Mouse (Mus musculus): ENCODE measurements around the gene 5730596B20Rik. TPM values are rescaled to one million over a fixed set of nuclear protein-coding genes. Genes with fewer than 3 reads are reported as not detected.

Gene 5730596B20Rik
- polyA plus RNA-seq, 1 experiment = not detected

DNA sequence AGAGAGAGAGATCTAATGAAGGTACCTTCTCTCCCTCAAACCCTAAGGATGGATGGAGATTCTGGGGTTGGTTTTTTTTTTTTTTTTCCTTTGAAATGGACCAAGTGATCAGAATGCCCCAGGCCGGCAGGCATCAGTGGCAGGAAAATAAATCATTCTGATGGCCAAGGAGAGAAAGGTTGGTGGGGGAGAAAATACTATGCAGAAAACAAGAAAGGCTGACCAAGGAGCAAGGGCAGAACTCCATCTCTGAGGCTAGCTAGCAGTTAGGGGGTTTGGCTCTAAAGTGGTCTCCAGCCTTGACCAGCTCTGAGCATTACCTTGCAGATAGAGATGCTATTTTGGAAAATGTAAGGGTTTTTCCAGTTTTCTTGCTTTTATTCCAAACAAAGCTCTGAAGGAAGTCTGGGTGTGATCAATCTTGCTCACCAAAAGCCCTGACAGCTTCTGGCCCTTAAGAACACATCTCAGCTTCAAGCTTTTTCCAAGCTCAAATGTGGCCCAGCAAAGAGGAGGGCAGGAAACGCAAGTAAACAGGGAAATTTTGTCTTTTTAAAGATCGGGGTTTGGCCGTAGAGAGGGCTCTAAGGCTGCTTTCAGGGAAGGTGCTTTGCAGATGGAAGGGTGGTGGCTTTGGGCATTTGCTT lies 10.7 kb upstream of the 5730596B20Rik start:
- no peaks in the 10 kb centered on the region for H3K36me3 ChIP-seq (ENCODE audit: control insufficient read depth)
- TF ChIP-seq TAL1 (IDR thresholded peaks at IDR 0.05; ENCODE audit: low read length) (no peak), GATA1 (IDR thresholded peaks at IDR 0.05; ENCODE audit: low read length) (no peak)
- H3K4me3 ChIP-seq (replicated peaks) = no peak overlapping the region
- H3K27me3 ChIP-seq (ENCODE audit: control insufficient read depth) = peaks cover 100% of the 10 kb centered on the region
- H3K9me3 ChIP-seq (ENCODE audit: control insufficient read depth, low read length) = no peaks in the 10 kb centered on the region
- no peaks in the 10 kb centered on the region for H3K4me1 ChIP-seq (ENCODE audit: control insufficient read depth)

DNA sequence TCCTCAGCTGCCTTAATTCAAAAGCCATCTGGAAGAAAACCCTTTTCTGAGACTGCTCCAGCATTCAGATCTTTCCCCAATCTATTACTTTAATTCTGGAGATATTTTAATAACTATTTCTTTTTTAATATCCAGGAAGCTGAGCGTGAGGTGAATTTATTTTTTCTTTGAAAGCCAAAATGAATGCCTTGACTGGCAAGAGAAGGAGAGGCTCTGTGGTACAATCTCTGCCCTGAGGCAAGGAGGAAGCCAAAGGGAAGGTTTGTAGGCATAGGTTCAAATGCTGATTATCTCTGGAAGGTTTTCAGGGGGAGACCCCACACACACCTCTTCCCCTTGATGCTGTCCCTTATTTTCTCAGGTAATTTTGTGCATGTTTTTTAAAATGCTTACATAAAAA lies 10.1 kb upstream of the 5730596B20Rik start:
- Histone ChIP-seq H3K9me3 (ENCODE audit: control insufficient read depth, low read length) (no peaks in the 10 kb centered on the region), H3K36me3 (ENCODE audit: control insufficient read depth) (no peaks in the 10 kb centered on the region), H3K27me3 (ENCODE audit: control insufficient read depth) (peaks cover 100% of the 10 kb centered on the region), H3K4me3 (replicated peaks) (no peak overlapping the region), H3K4me1 (ENCODE audit: control insufficient read depth) (no peaks in the 10 kb centered on the region)
- TF ChIP-seq GATA1 (IDR thresholded peaks at IDR 0.05; ENCODE audit: low read length) = no peak
- no peak for TF ChIP-seq TAL1 (IDR thresholded peaks at IDR 0.05; ENCODE audit: low read length)

DNA sequence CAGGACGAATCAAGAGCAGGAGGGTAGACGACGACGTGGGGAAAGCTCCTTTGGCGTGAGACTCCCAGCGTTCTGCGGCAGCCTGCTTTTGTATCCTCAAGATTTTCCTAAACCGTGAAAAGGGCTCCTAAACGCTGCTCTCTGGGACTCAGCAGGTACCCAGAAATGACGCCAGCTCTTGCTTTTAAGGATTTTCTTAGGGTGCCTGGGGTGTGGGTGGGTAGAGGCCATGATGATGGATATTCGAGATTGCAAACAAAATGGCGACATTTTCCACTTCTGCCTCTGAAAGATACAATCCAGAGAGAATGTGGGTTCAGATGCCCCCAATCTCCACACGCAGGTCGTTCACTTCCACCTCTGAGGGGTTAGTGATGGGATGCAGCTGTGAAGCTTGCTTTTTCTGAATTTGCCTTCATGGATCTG lies 9.5 kb upstream of the 5730596B20Rik start:
- H3K36me3 ChIP-seq (ENCODE audit: control insufficient read depth) = no peaks in the 10 kb centered on the region
- no peak for TF ChIP-seq TAL1 (IDR thresholded peaks at IDR 0.05; ENCODE audit: low read length)
- no peak for TF ChIP-seq GATA1 (IDR thresholded peaks at IDR 0.05; ENCODE audit: low read length)
- H3K4me3 ChIP-seq (replicated peaks) = no peak overlapping the region
- H3K9me3 ChIP-seq (ENCODE audit: control insufficient read depth, low read length) = no peaks in the 10 kb centered on the region; the same call in 1 of the 2 replicates
- H3K27me3 ChIP-seq (ENCODE audit: control insufficient read depth) = peaks cover 100% of the 10 kb centered on the region
- H3K4me1 ChIP-seq (ENCODE audit: control insufficient read depth) = no peaks in the 10 kb centered on the region

DNA sequence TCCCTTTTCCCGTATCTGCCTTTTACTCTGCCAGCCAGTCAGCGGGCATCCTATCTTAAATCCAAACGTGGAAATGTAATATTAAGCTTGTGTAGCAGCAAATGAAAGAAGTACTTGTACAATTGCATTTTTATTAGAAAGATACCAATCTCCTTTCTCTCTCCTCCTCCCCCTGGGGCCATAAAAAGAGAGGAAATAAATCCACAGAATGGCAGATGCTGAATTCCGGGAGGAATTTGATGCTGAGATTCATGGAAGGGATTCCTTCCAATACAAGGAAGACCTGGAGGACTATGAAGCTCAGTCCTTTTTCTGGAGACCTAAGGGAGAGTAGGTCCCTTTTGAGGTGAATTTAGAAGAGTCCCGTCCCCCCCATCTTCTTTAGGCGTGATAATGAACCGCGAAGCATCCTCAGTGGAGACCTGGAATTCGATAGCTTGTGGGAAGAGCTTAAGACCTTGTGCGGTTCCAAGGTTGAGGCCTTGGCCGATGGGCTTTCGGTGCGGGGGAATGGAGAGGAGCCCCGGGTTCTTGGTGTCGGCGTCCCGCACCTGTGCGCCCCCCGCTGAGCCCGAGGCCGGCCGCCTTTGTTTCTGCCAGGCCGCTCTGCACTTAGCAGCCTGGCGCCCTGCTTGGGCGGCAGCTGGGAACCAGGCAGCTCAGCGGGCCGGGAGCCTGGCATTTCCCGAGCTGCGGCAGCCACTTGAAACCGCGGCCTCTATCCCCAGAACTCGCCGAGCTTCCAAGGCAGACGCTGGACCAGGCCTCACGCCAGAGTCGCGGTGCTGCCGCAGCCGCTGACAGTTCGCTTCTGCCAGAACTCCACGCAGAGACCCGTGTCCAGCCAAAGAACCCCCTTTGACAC lies 8.9 kb upstream of the 5730596B20Rik start:
- H3K9me3 ChIP-seq (ENCODE audit: control insufficient read depth, low read length) = no peaks in the 10 kb centered on the region; the same call in 1 of the 2 replicates
- H3K27me3 ChIP-seq (ENCODE audit: control insufficient read depth) = peaks cover 100% of the 10 kb centered on the region
- no peaks in the 10 kb centered on the region for H3K4me1 ChIP-seq (ENCODE audit: control insufficient read depth)
- H3K4me3 ChIP-seq (replicated peaks) = no peak overlapping the region
- TF ChIP-seq GATA1 (IDR thresholded peaks at IDR 0.05; ENCODE audit: low read length) (no peak), TAL1 (IDR thresholded peaks at IDR 0.05; ENCODE audit: low read length) (no peak)
- no peaks in the 10 kb centered on the region for H3K36me3 ChIP-seq (ENCODE audit: control insufficient read depth)

DNA sequence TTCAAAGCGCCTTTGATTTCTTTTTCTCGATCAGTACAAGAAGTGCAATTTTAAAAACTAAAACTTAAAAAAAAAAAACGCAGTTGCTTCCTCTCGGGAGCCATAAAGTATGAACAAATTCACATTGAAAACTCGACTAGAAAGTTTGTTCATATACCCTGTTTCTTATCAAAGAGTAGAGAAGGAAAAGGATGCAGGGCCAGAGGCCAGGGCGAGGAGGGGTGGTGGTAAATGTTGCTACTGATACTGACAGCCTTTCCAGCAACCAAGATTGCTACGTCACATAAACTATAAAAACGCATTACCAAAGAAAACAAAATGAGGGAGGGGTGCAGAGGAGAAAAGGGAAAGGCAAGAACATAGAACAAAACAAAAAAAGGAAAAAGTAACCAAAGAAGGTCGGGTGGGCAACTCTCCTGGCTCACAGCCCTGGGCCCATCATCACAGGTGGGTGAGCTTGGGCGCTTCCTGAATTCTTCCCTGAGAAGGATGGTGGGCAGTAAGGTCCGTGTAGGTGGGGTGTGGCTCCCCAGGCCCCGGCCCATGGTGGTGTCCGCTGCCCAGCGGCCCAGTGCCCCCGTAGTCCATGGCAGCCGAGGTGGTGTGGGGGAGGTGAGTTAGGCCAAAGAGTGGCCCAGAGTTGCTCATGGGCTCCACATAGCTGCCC lies 7.7 kb upstream of the 5730596B20Rik start:
- H3K9me3 ChIP-seq (ENCODE audit: control insufficient read depth, low read length) = no peaks in the 10 kb centered on the region; the same call in 1 of the 2 replicates
- H3K36me3 ChIP-seq (ENCODE audit: control insufficient read depth) = no peaks in the 10 kb centered on the region
- no peaks in the 10 kb centered on the region for H3K4me1 ChIP-seq (ENCODE audit: control insufficient read depth)
- TF ChIP-seq GATA1 (IDR thresholded peaks at IDR 0.05; ENCODE audit: low read length) = no peak
- peaks cover 100% of the 10 kb centered on the region for H3K27me3 ChIP-seq (ENCODE audit: control insufficient read depth)
- H3K4me3 ChIP-seq (replicated peaks) = no peak overlapping the region

DNA sequence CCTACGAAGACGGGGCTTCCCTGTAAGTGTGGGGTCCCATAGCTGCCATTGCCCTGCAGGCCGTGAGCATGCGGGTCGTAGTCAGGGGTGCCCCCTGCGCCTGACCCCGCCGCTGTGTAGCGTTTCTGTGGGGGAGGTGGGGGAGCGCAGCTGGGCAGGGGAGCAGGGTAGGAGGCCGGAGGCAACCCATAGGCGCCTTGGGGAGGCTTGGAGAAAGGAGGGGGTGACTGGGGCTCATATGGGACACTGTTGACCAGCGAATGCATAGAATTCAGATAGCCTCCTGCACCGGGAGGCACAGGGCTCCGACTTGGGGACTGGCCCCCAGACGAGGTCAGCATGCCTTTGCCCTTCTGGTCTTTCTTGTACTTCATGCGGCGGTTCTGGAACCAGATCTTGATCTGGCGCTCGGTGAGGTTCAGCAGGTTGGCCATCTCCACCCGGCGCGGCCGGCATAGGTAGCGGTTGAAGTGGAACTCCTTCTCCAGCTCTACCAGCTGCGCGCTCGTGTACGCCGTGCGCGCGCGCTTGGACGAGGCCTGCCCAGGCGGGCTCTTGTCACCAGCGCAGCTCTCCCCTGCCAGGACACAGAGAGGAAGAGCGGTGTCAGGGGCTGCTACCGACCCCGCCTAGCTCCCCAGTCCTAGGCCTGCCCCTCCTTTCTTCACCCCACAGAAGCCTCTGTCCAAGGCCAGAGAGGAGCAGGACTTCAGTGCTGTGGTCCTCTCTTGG lies 7.0 kb upstream of the 5730596B20Rik start:
- H3K4me3 ChIP-seq (replicated peaks) = no peak overlapping the region
- H3K9me3 ChIP-seq (ENCODE audit: control insufficient read depth, low read length) = no peaks in the 10 kb centered on the region; the same call in 1 of the 2 replicates
- no peaks in the 10 kb centered on the region for H3K4me1 ChIP-seq (ENCODE audit: control insufficient read depth)
- no peak for TF ChIP-seq TAL1 (IDR thresholded peaks at IDR 0.05; ENCODE audit: low read length)
- TF ChIP-seq GATA1 (IDR thresholded peaks at IDR 0.05; ENCODE audit: low read length) = no peak
- H3K27me3 ChIP-seq (ENCODE audit: control insufficient read depth) = peaks cover 100% of the 10 kb centered on the region
- no peaks in the 10 kb centered on the region for H3K36me3 ChIP-seq (ENCODE audit: control insufficient read depth)

DNA sequence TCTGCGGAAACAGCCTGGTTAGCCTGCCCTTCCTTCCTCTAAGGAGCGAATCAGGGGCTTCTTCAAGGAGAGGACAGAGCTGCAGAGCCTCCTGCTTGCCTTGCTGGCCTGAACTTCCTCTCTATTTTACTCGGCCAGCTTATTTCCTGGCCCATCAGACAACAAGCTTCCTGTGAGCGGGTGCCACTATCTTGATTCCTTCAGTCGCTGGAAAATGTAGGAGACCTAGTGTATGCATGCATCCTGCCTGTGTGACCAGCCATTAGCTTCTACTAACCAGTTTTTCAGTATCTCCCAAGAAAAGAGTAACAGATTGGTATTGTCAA lies 6.4 kb upstream of the 5730596B20Rik start:
- TF ChIP-seq TAL1 (IDR thresholded peaks at IDR 0.05; ENCODE audit: low read length) (no peak), GATA1 (IDR thresholded peaks at IDR 0.05; ENCODE audit: low read length) (no peak)
- Histone ChIP-seq H3K36me3 (ENCODE audit: control insufficient read depth) (no peaks in the 10 kb centered on the region), H3K9me3 (ENCODE audit: control insufficient read depth, low read length) (no peaks in the 10 kb centered on the region; the same call in 1 of the 2 replicates), H3K4me3 (replicated peaks) (no peak overlapping the region), H3K27me3 (ENCODE audit: control insufficient read depth) (peaks cover 100% of the 10 kb centered on the region), H3K4me1 (ENCODE audit: control insufficient read depth) (no peaks in the 10 kb centered on the region)

DNA sequence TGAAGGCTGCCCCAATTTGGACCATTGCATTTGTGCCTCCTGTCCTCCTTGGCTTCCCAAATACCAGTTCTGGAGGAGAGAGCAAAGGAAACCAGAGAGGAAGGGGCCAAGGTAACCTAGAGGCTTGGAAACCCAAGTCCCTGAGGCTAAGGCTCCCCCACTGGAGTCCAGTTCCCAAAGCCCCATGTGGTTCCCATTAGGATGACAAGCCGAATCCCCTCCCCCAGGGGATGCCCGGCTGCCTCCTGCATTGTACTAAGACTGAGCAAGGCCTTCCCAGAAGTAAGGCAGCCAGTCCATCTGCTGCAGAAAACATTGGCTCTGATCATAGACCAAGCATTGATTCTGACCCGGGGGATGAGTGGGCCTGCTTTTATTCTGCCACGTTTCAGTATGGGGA lies 6.0 kb upstream of the 5730596B20Rik start:
- Histone ChIP-seq H3K4me1 (ENCODE audit: control insufficient read depth) (no peaks in the 10 kb centered on the region), H3K27me3 (ENCODE audit: control insufficient read depth) (peaks cover 100% of the 10 kb centered on the region), H3K9me3 (ENCODE audit: control insufficient read depth, low read length) (no peaks in the 10 kb centered on the region; the same call in 1 of the 2 replicates), H3K4me3 (replicated peaks) (no peak overlapping the region), H3K36me3 (ENCODE audit: control insufficient read depth) (no peaks in the 10 kb centered on the region)
- TF ChIP-seq TAL1 (IDR thresholded peaks at IDR 0.05; ENCODE audit: low read length) = no peak
- no peak for TF ChIP-seq GATA1 (IDR thresholded peaks at IDR 0.05; ENCODE audit: low read length)

Measured in erythroblast, embryonic 14.5 days (primary cell).